Mouse (Mus musculus): Measurements from ENCODE around the gene Rrp9. TPM values are rescaled to one million over a fixed set of nuclear protein-coding genes. Genes with fewer than 3 reads are reported as not detected.

The Rrp9 gene
- polyA plus RNA-seq (2015; fragmentation: Nextera tagmentation; extraction: Ambion mirVana) = 27.7 and 27.9 TPM in 2 replicates

DNA sequence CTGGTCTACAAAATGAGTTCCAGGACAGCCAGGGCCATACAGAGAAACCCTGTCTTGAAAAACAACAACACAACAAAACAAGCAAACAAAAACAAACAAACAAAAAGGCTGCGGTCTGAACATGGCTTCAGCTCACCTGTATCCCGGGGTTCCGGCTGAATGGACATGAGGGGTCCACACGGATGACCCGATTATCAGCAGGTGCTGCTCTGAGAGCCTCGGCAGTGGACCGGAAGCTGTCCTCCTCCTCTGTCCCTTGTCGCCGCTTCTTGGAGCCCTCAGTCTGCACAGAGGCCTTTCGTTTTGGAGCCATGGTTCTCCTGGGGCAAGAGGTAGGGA, at the start of gene Rrp9:
Gene Rrp9 (plus strand): TSS at position 301 of the 339 bp plus-strand sequence.

DNA sequence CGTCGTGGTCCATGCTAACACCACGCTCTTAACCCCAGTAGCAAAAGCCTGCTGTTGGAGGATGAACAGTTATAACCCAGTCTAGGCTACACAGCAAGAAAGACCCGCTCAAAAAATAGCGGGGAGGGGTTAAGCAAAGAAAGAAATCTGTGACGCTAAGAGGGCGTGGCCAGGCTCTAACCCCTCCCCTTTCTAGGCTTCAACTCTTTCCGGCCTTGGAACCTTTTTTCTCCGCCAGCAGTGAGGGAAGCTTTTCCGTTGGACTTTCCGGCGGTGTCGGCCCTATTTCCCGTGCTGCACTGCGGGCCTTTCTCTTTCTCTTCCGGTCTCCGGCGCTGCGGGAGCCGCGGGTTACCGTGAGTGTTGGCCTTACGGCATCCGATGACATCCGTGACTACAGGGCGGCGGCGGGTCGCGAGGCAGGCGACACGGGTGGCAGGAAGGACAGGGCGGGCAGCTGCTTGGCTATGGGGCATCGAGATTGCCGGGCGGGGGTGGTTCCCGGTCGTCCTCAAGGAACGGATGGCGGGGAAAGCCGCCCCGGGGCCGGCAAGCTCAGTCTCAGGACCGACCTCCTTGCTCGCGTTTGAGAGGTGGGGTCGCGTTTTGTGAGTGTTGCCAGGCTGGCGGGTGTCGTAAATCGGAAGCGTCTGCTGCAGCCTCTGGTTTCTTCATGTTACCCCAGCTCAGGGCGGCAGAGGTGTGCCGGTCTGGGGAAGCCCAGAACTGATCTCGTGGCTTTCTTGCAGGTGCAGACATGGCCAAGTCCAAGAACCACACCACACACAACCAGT, 46.3 kb upstream of the Rrp9 start, which contains the start of gene Rpl29:
Gene Rpl29 (plus strand): TSS at position 234 of the 794 bp plus-strand sequence.

DNA sequence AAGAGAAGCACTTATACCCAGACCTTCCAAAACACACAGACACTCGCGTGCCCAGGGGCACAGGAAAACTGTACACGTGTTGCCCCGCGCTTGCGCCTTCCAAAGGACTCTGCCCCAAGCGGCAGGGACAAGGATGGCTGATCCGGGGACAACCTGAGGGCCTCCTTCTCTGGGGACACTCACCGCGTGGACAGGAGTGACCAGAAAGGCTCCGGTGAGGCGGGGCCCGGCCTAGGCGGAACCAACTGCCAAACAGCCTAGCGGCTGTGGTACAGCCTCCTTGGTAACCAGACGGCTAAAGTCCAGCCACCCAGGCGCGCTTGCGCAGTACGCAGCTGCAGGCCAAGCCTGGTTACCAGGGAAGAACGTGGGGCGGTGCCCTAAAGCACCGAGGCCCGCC, 28.4 kb upstream of the Rrp9 start, which contains the start of the genes Abhd14b and Abhd14a:
Gene Abhd14b (plus strand): TSS at position 112 of the 400 bp plus-strand sequence.
Gene Abhd14a (minus strand): TSS at position 331 of the 400 bp plus-strand sequence.

DNA sequence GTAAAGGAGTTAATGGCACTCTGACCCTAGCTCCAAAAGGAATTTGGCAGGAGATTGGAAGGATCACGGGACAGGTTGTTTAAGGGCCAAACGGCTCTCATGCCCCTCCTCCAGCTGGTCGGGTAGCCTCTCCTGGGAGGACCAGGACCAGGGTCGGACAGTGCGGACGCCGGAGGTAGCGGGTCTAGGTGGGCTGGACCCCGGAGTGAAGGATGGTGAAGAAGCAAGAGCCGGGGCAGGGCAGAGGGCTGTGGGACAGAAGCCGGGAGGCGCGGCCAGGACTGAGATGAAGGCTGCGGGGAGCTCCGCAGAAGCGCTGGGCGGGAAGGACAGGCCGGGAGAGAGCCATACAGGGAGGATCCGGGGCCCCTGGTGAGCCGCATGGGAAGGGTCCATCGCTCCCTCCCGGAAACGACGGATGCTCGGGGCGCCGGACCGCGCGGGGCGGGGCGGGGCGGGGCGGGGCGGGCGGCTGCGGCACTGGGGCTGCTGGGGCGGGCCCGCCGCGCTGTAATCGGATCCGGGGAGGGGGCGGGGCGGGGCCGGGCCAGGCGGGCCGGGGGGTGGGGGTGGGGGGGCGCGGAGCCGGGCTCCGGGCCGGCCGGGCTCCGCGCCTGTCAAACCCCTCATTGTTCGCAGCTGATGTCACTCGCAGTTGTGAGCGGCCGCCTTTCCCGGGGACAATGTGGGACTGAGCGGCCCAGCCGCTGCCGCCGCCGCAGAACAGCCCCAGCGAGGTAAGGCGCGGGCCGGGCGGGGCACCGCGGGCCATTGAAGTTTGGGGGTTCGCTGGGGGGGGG, 22.3 kb upstream of the Rrp9 start, which contains the start of gene Pcbp4:
Gene Pcbp4 (plus strand): TSS at position 21 of the 800 bp plus-strand sequence.

DNA sequence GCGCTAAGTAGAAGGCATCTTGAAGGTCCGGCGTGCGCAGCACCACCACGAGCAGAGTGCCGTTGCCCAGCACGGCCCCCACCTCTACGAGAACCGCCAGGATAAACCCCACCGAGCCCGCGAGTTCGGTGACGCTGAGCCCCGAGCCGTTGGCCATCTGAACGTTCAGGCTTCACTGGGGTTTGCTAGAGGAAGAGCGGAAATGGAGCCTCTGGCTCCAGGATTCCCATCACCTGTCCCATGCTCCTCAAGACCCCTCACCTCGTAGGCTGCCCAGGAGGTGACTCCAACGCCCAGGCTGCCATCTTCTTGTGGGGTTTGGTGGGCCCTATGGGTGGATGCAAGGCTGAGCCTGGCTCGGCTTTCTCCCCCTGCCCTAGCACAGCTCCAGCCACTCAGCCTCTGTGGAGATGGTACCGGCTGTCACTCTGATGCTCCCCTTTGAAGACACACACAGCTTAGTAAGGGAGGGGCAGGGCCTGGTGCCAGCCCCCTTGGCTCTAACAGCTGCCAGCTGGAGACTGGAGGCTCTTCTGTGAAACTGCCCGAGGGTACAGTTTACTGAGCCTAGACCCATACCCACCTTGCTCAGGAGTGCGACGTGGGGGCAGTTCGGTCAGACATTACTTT, 10.1 kb upstream of the Rrp9 start, which contains the start of gene Gpr62:
Gene Gpr62 (minus strand): TSS at position 368 of the 630 bp plus-strand sequence.

DNA sequence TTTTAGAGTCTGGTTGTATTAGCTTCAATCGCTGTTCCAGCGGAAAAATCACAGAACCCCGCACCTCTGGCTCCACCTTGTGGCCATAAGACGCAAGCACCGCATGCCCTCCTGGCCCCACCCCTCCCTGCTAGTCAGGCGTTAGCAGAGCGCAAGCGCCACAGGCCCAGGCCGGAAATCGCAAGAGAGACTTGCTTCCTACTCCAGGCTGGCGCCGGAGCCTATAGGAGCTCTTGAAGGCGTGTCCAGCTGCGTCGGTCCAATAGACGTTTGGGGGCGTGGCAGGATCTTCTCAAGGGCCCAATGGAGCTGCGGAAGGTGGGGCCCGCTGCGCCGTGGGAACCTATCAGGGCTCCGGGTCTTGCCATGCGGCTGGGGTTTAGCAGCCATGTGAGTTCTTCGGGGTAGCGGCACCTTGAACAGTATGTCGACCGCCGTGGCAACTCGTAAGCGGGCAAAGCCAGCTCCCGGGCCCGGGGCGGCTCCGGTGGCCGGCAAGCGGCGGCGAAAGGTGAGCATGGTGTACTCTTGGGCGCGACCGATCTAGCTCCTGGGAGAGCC, 1.2 kb downstream of the Rrp9 start, which contains the start of gene Parp3:
Gene Parp3 (minus strand): TSS at position 26 of the 561 bp plus-strand sequence.

DNA sequence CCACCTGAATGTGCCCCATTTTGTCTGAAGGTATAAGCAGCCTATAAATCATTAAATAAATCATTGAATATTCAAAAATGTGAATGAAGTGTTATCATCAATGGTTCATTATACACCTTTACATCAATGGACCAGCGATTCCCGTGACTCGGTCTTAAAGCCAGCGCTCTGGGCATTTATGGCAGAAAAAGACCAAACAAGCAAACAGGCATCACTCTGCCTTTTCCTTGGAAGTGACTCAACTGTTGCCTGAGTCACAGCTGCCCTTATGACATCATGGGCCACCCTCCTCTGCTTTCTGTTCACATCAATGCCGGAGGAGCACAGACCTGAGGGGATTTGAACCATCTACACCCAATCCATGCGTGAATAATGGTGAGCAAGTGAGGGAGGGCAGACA, 23.9 kb downstream of the Rrp9 start, which contains the start of gene Iqcf1:
Gene Iqcf1 (plus strand): TSS at position 301 of the 400 bp plus-strand sequence.

DNA sequence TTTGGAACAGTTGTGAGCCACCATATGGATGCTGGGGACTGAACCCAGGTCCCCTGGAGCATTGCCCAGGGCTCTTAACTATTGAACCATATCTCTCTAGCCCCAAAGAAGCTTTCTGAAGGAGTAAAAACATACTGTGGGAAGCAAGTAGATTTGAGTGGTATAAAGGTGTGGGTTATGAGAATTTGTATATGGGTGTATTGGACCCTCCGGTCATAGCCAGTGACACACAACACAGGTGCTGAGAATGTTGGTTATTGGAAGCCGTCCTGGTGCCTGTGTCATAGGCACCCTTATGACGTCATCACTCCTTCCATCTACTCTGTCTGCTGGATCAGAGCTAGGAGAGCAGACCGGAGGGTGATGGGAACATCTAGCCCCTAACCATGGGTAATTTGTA, 38.5 kb downstream of the Rrp9 start, which contains the start of gene Iqcf5:
Gene Iqcf5 (plus strand): TSS at position 301 of the 400 bp plus-strand sequence.

Other genes starting within 250 kb of the Rrp9 start
- 94.5 and 99.0 TPM in 2 replicates for gene Alas1, start 227.3 kb upstream of the Rrp9 start, polyA plus RNA-seq (2015; fragmentation: Nextera tagmentation; extraction: Ambion mirVana)
- 7.2 and 7.5 TPM in 2 replicates for gene Poc1a, start 194.9 kb upstream of the Rrp9 start, polyA plus RNA-seq (2015; fragmentation: Nextera tagmentation; extraction: Ambion mirVana)
- 9.4 and 9.9 TPM in 2 replicates for gene Dusp7, start 107.3 kb upstream of the Rrp9 start, polyA plus RNA-seq (2015; fragmentation: Nextera tagmentation; extraction: Ambion mirVana)
- 752 and 771 TPM in 2 replicates for gene Rpl29, start 46.5 kb upstream of the Rrp9 start, polyA plus RNA-seq (2015; fragmentation: Nextera tagmentation; extraction: Ambion mirVana)
- 15.1 and 15.3 TPM in 2 replicates for gene Acy1, start 37.6 kb upstream of the Rrp9 start, polyA plus RNA-seq (2015; fragmentation: Nextera tagmentation; extraction: Ambion mirVana)
- 23.9 and 25.9 TPM in 2 replicates for gene Abhd14b, start 28.5 kb upstream of the Rrp9 start, polyA plus RNA-seq (2015; fragmentation: Nextera tagmentation; extraction: Ambion mirVana)
- gene Abhd14a, start 28.3 kb upstream of the Rrp9 start, polyA plus RNA-seq (2015; fragmentation: Nextera tagmentation; extraction: Ambion mirVana) = 29.5 and 29.8 TPM in 2 replicates
- 20.7 and 21.1 TPM in 2 replicates for gene Pcbp4, start 22.7 kb upstream of the Rrp9 start, polyA plus RNA-seq (2015; fragmentation: Nextera tagmentation; extraction: Ambion mirVana)
- gene Gpr62, start 10.0 kb upstream of the Rrp9 start, polyA plus RNA-seq (2015; fragmentation: Nextera tagmentation; extraction: Ambion mirVana) = 0.39 and 0.44 TPM in 2 replicates
- 35.8 and 36.1 TPM in 2 replicates for gene Parp3, start 986 bp downstream of the Rrp9 start, polyA plus RNA-seq (2015; fragmentation: Nextera tagmentation; extraction: Ambion mirVana)
- not detected in 2 replicates for gene Iqcf1, start 24.0 kb downstream of the Rrp9 start, polyA plus RNA-seq (2015; fragmentation: Nextera tagmentation; extraction: Ambion mirVana)
- not detected in 2 replicates for gene Iqcf5, start 38.6 kb downstream of the Rrp9 start, polyA plus RNA-seq (2015; fragmentation: Nextera tagmentation; extraction: Ambion mirVana)
- not detected in 2 replicates for gene Iqcf3, start 85.7 kb downstream of the Rrp9 start, polyA plus RNA-seq (2015; fragmentation: Nextera tagmentation; extraction: Ambion mirVana)
- not detected in 2 replicates for gene Iqcf4, start 95.0 kb downstream of the Rrp9 start, polyA plus RNA-seq (2015; fragmentation: Nextera tagmentation; extraction: Ambion mirVana)
- gene Iqcf6, start 150.6 kb downstream of the Rrp9 start, polyA plus RNA-seq (2015; fragmentation: Nextera tagmentation; extraction: Ambion mirVana) = not detected in 2 replicates
- gene Grm2, start 180.1 kb downstream of the Rrp9 start, polyA plus RNA-seq (2015; fragmentation: Nextera tagmentation; extraction: Ambion mirVana) = not detected in 2 replicates
- gene Tex264, start 210.0 kb downstream of the Rrp9 start, polyA plus RNA-seq (2015; fragmentation: Nextera tagmentation; extraction: Ambion mirVana) = 65.0 and 76.5 TPM in 2 replicates